Mouse (Mus musculus) heart, embryonic 12.5 days (tissue): ENCODE data around the gene Scn3b. TPM values are rescaled to one million over a fixed set of nuclear protein-coding genes. Genes with fewer than 3 reads are reported as not detected.

Experiments
- ATAC-seq: fragments of 200-750 bp; cut with Nextera tagmentation; 2 replicates; pipeline ENCODE4 v1.8.0; 2017; ENCODE audit warnings: moderate TSS enrichment, moderate library complexity; ENCODE audit not compliant: insufficient number of reproducible peaks, low FRiP score
- H3K27ac ChIP-seq: fragments of 300-500 bp; sonication (generic); 2 replicates; pipeline ENCODE4 v1.5.1; 2016; ENCODE audit warnings: mild to moderate bottlenecking, moderate library complexity; ENCODE audit not compliant: poor library complexity, severe bottlenecking
- H3K27me3 ChIP-seq: fragments of 300-500 bp; sonication (generic); replicated peaks from 2 replicates; pipeline ENCODE4 v1.6.1; 2016; ENCODE audit warnings: mild to moderate bottlenecking, moderate library complexity
- H3K36me3 ChIP-seq: fragments of 300-500 bp; sonication (generic); 2 replicates; pipeline ENCODE4 v1.6.1; 2016; ENCODE audit warnings: mild to moderate bottlenecking, moderate library complexity
- H3K4me1 ChIP-seq: fragments of 300-500 bp; sonication (generic); replicated peaks from 2 replicates; pipeline ENCODE4 v1.6.1; 2016; ENCODE audit warnings: mild to moderate bottlenecking
- H3K4me2 ChIP-seq: fragments of 300-500 bp; sonication (generic); 2 replicates; pipeline ENCODE4 v1.6.1; 2016; ENCODE audit warnings: mild to moderate bottlenecking, moderate library complexity
- H3K4me3 ChIP-seq: fragments of 300-500 bp; sonication (generic); 2 replicates; pipeline ENCODE4 v1.5.1; 2016; ENCODE audit warnings: mild to moderate bottlenecking
- H3K9ac ChIP-seq: fragments of 300-500 bp; sonication (generic); 2 replicates; pipeline ENCODE4 v1.6.1; 2016; ENCODE audit warnings: mild to moderate bottlenecking, moderate library complexity
- H3K9me3 ChIP-seq: fragments of 300-500 bp; sonication (generic); replicated peaks from 2 replicates; pipeline ENCODE4 v1.6.1; 2016; ENCODE audit warnings: mild to moderate bottlenecking, moderate library complexity
- WGBS: fragments of 180-500 bp; shearing (Covaris S2); methylation state at CpG from one replicate; pipeline ENCODE4 v1.1.7; 2016; 5-methylcytosine and 5-hydroxymethylcytosine counted together
- polyA plus RNA-seq: library from polyadenylated mRNA; unstranded; fragments of >200 nt; fragmentation: Nextera tagmentation; extraction: Ambion mirVana; gene quantifications from 2 replicates; pipeline ENCODE4 v1.2.1, GENCODE M21; 2016

Gene Scn3b
- polyA plus RNA-seq: 0.35 and 0.61 TPM in 2 replicates

- H3K9me3 ChIP-seq: no peaks in the 10 kb centered on the region
- H3K27me3 ChIP-seq: peaks cover 32% of the 10 kb centered on the region
- 1% methylated on average over 42 of the region's 42 CpGs for WGBS
- ATAC-seq: peak; percentile 44
- H3K9ac ChIP-seq: no peak within 1 kb of the TSS
- peak within 1 kb of the TSS; percentile 75 for H3K4me2 ChIP-seq
- peak within 1 kb of the TSS; percentile 41 for H3K4me3 ChIP-seq
- no peaks in the 10 kb centered on the region for H3K36me3 ChIP-seq
- no peak within 1 kb of the TSS for H3K27ac ChIP-seq
- peaks cover 12% of the 10 kb centered on the region for H3K4me1 ChIP-seq
Observed at GRCm38 (mm10) chr9:40269103-40269861, at the start of gene Scn3b. TSS of gene Scn3b (plus strand) at chr9:40269217.

GRCm38 (mm10) chr9:40224289-40224688 lies 44.7 kb upstream of the Scn3b start:
- H3K4me1 ChIP-seq: no peaks in the 10 kb centered on the region

GRCm38 (mm10) chr9:40227874-40228789 lies 40.9 kb upstream of the Scn3b start:
- no peak for ATAC-seq
- WGBS: 64% methylated on average over 10 of the region's 10 CpGs

More at GRCm38 (mm10) chr9:40224289-40224688, 44.7 kb upstream of the Scn3b start:
- H3K27me3 ChIP-seq: peaks cover 3% of the 10 kb centered on the region; the same call in 1 of the 2 replicates
- ATAC-seq: no peak
- H3K9ac ChIP-seq: no peak overlapping the region
- no peak overlapping the region for H3K27ac ChIP-seq
- no peak overlapping the region for H3K4me3 ChIP-seq
- WGBS: 63% methylated on average over 4 of the region's 4 CpGs
- no peaks in the 10 kb centered on the region for H3K9me3 ChIP-seq
- no peak overlapping the region for H3K4me2 ChIP-seq
- no peaks in the 10 kb centered on the region for H3K36me3 ChIP-seq

GRCm38 (mm10) chr9:40228804-40229331 lies 40.1 kb upstream of the Scn3b start:
- no peak overlapping the region for H3K27ac ChIP-seq
- H3K36me3 ChIP-seq: no peaks in the 10 kb centered on the region
- 47% methylated on average over 6 of the region's 6 CpGs for WGBS
- peaks cover 7% of the 10 kb centered on the region; the same call in 1 of the 2 replicates for H3K9me3 ChIP-seq
- ATAC-seq: no peak
- no peak overlapping the region for H3K9ac ChIP-seq
- H3K4me2 ChIP-seq: no peak overlapping the region
- H3K4me1 ChIP-seq: no peaks in the 10 kb centered on the region
- H3K27me3 ChIP-seq: peaks cover 3% of the 10 kb centered on the region; the same call in 1 of the 2 replicates
- no peak overlapping the region for H3K4me3 ChIP-seq

More at GRCm38 (mm10) chr9:40227874-40228789, 40.9 kb upstream of the Scn3b start:
- H3K4me1 ChIP-seq: no peaks in the 10 kb centered on the region
- no peaks in the 10 kb centered on the region for H3K36me3 ChIP-seq
- H3K27ac ChIP-seq: no peak overlapping the region
- H3K4me2 ChIP-seq: no peak overlapping the region
- peaks cover 7% of the 10 kb centered on the region; the same call in 1 of the 2 replicates for H3K9me3 ChIP-seq
- H3K4me3 ChIP-seq: no peak overlapping the region
- no peak overlapping the region for H3K9ac ChIP-seq
- peaks cover 3% of the 10 kb centered on the region; the same call in 1 of the 2 replicates for H3K27me3 ChIP-seq

- H3K27ac ChIP-seq: no peak overlapping the region
- no peaks in the 10 kb centered on the region for H3K4me1 ChIP-seq
- no peaks in the 10 kb centered on the region for H3K36me3 ChIP-seq
- no peak overlapping the region for H3K4me2 ChIP-seq
- H3K27me3 ChIP-seq: 0 out of 2 replicates have a peak, but pooled peaks cover 3% of the 10 kb centered on the region
- no peak for ATAC-seq
- WGBS: 60% methylated on average over 5 of the region's 5 CpGs
- no peak overlapping the region for H3K4me3 ChIP-seq
- peaks cover 7% of the 10 kb centered on the region; the same call in 1 of the 2 replicates for H3K9me3 ChIP-seq
- no peak overlapping the region for H3K9ac ChIP-seq
Observed at GRCm38 (mm10) chr9:40229479-40229878, 39.5 kb upstream of the Scn3b start.

GRCm38 (mm10) chr9:40231019-40231418 lies 38.0 kb upstream of the Scn3b start:
- Histone ChIP-seq H3K4me1 (no peaks in the 10 kb centered on the region), H3K27ac (no peak overlapping the region), H3K27me3 (no peaks in the 10 kb centered on the region), H3K9ac (no peak overlapping the region), H3K4me2 (no peak overlapping the region), H3K36me3 (no peaks in the 10 kb centered on the region), H3K9me3 (peaks cover 7% of the 10 kb centered on the region; the same call in 1 of the 2 replicates), H3K4me3 (no peak overlapping the region)
- 74% methylated on average over 3 of the region's 3 CpGs for WGBS
- ATAC-seq: no peak

GRCm38 (mm10) chr9:40234233-40235072 lies 34.6 kb upstream of the Scn3b start:
- no peak for ATAC-seq
- 74% methylated on average over 10 of the region's 10 CpGs for WGBS
- no peak overlapping the region for H3K4me3 ChIP-seq

GRCm38 (mm10) chr9:40235220-40235619 lies 33.8 kb upstream of the Scn3b start:
- Histone ChIP-seq H3K9ac (no peak overlapping the region), H3K4me1 (no peaks in the 10 kb centered on the region), H3K4me2 (no peak overlapping the region), H3K4me3 (no peak overlapping the region), H3K36me3 (no peaks in the 10 kb centered on the region), H3K27ac (no peak overlapping the region), H3K27me3 (peaks cover 10% of the 10 kb centered on the region), H3K9me3 (peaks cover 7% of the 10 kb centered on the region; the same call in 1 of the 2 replicates)
- 76% methylated on average over 7 of the region's 7 CpGs for WGBS
- no peak for ATAC-seq

More at GRCm38 (mm10) chr9:40234233-40235072, 34.6 kb upstream of the Scn3b start:
- no peak overlapping the region for H3K9ac ChIP-seq
- H3K27ac ChIP-seq: no peak overlapping the region
- no peaks in the 10 kb centered on the region for H3K4me1 ChIP-seq
- peaks cover 7% of the 10 kb centered on the region; the same call in 1 of the 2 replicates for H3K9me3 ChIP-seq
- H3K4me2 ChIP-seq: no peak overlapping the region
- H3K36me3 ChIP-seq: no peaks in the 10 kb centered on the region
- H3K27me3 ChIP-seq: peaks cover 3% of the 10 kb centered on the region; the same call in 1 of the 2 replicates

- 35% methylated on average over 4 of the region's 4 CpGs for WGBS
- H3K4me1 ChIP-seq: peaks cover 15% of the 10 kb centered on the region
- H3K27ac ChIP-seq: no peak overlapping the region
- no peak overlapping the region for H3K4me3 ChIP-seq
- ATAC-seq: no peak
- H3K9me3 ChIP-seq: no peaks in the 10 kb centered on the region
- H3K36me3 ChIP-seq: no peaks in the 10 kb centered on the region
- H3K9ac ChIP-seq: no peak overlapping the region
- H3K4me2 ChIP-seq: no peak overlapping the region
- H3K27me3 ChIP-seq: peaks cover 18% of the 10 kb centered on the region
Observed at GRCm38 (mm10) chr9:40239749-40240148, 29.3 kb upstream of the Scn3b start.

GRCm38 (mm10) chr9:40240311-40240710 lies 28.7 kb upstream of the Scn3b start:
- H3K4me1 ChIP-seq: peaks cover 20% of the 10 kb centered on the region
- H3K27ac ChIP-seq: no peak overlapping the region
- WGBS: 18% methylated on average over 5 of the region's 5 CpGs
- no peaks in the 10 kb centered on the region for H3K36me3 ChIP-seq
- H3K9me3 ChIP-seq: no peaks in the 10 kb centered on the region
- H3K9ac ChIP-seq: no peak overlapping the region
- H3K4me3 ChIP-seq: no peak overlapping the region
- H3K27me3 ChIP-seq: peaks cover 18% of the 10 kb centered on the region
- no peak for ATAC-seq
- H3K4me2 ChIP-seq: no peak overlapping the region
